Mouse (Mus musculus) MEL (cell line): ENCODE measurements around the gene Tob2. TPM values are rescaled to one million over a fixed set of nuclear protein-coding genes. Genes with fewer than 3 reads are reported as not detected.
A peak's percentile ranks its signal among the peaks of the same experiment; 100 is the strongest.

Source experiments
- DNase-seq: peaks from one replicate; pipeline ENCODE4 v3.0.0; 2011; ENCODE audit warnings: low read depth, low spot score
- H3K27ac ChIP-seq: 2 replicates; pipeline ENCODE4 v1.5.1; 2012; ENCODE audit warnings: low read depth, mild to moderate bottlenecking, control low read depth, low read length, moderate library complexity; ENCODE audit not compliant: control insufficient read depth
- H3K27me3 ChIP-seq, 2 experiments: fragments of 150-350 bp in 1 of 2; sonication (generic) in 1 of 2; 2 replicates each; pipeline ENCODE4 v1.6.1; 2012; ENCODE audit warnings: low read length in 2 of 2, mild to moderate bottlenecking in 2 of 2, improper control_type of control experiment in 1 of 2, moderate library complexity in 1 of 2; ENCODE audit not compliant: insufficient read depth in 2 of 2, control insufficient read depth in 1 of 2
- H3K36me3 ChIP-seq, 2 experiments: 2 replicates each; pipeline ENCODE4 v1.6.1; 2012 to 2014; ENCODE audit warnings: low read length in 2 of 2, improper control_type of control experiment in 1 of 2, inconsistent platforms in 1 of 2, mild to moderate bottlenecking in 1 of 2; ENCODE audit not compliant: insufficient read depth in 2 of 2, control insufficient read depth in 1 of 2
- H3K4me1 ChIP-seq, 2 experiments: fragments of 150-350 bp in 1 of 2; sonication (generic) in 1 of 2; 2 replicates each; pipeline ENCODE4 v1.6.1; 2012; ENCODE audit warnings: low read length in 2 of 2, improper control_type of control experiment in 1 of 2, mild to moderate bottlenecking in 1 of 2; ENCODE audit not compliant: insufficient read depth in 2 of 2, control insufficient read depth in 1 of 2
- H3K4me3 ChIP-seq, 2 experiments: fragments of 150-350 bp in 1 of 2; sonication (generic) in 1 of 2; 2 replicates each; pipeline ENCODE4 v1.5.1; 2012; ENCODE audit warnings: low read depth in 2 of 2, low read length in 2 of 2, mild to moderate bottlenecking in 2 of 2, moderate library complexity in 2 of 2, control low read depth in 1 of 2, improper control_type of control experiment in 1 of 2; ENCODE audit not compliant: control insufficient read depth in 1 of 2, insufficient read depth in 1 of 2
- H3K79me2 ChIP-seq: 2 replicates; pipeline ENCODE4 v1.6.1; 2012; ENCODE audit warnings: mild to moderate bottlenecking, low read length, moderate library complexity; ENCODE audit not compliant: control insufficient read depth, poor library complexity, insufficient read depth
- H3K9ac ChIP-seq: 2 replicates; pipeline ENCODE4 v1.6.1; 2012; ENCODE audit warnings: low read depth, mild to moderate bottlenecking, control low read depth, low read length, moderate library complexity; ENCODE audit not compliant: control insufficient read depth, poor library complexity, severe bottlenecking
- H3K9me3 ChIP-seq: fragments of 150-350 bp; sonication (generic); replicated peaks from 2 replicates; pipeline ENCODE4 v1.6.1; 2012; ENCODE audit warnings: mild to moderate bottlenecking, low read length, improper control_type of control experiment, moderate library complexity; ENCODE audit not compliant: insufficient read depth
- BHLHE40 ChIP-seq: IDR thresholded peaks from 2 replicates; pipeline ENCODE4 v1.6.1; 2012; ENCODE audit warnings: low read depth, mild to moderate bottlenecking, inconsistent platforms, low read length, improper control_type of control experiment, borderline replicate concordance
- CHD1 ChIP-seq: IDR thresholded peaks from 2 replicates; pipeline ENCODE4 v1.6.1; 2012; ENCODE audit warnings: low read depth, mild to moderate bottlenecking, inconsistent platforms, low read length, improper control_type of control experiment
- CTCF ChIP-seq, 3 experiments: IDR thresholded peaks in 2 of 3; conservative IDR thresholded peaks in 1 of 3; 2 replicates each; pipeline ENCODE4 v1.5.1; 2011 to 2012; ENCODE audit warnings: low read length in 3 of 3, low read depth in 2 of 3, mild to moderate bottlenecking in 2 of 3, improper control_type of control experiment in 1 of 3, inconsistent platforms in 1 of 3, mixed read lengths in 1 of 3, moderate library complexity in 1 of 3; ENCODE audit not compliant: control insufficient read depth in 1 of 3, insufficient read depth in 1 of 3, poor library complexity in 1 of 3, severe bottlenecking in 1 of 3
- E2F4 ChIP-seq: IDR thresholded peaks from 2 replicates; pipeline ENCODE4 v1.6.1; 2011; ENCODE audit warnings: low read depth, low read length, improper control_type of control experiment, borderline replicate concordance
- EP300 ChIP-seq, 2 experiments: IDR thresholded peaks; 2 replicates each; pipeline ENCODE4 v1.6.1; 2011; ENCODE audit warnings: improper control_type of control experiment in 2 of 2, low read length in 2 of 2, low read depth in 1 of 2, mild to moderate bottlenecking in 1 of 2
- GATA1 ChIP-seq: IDR thresholded peaks from 2 replicates; pipeline ENCODE4 v1.6.1; 2011; ENCODE audit warnings: low read depth, low read length, improper control_type of control experiment
- JUND ChIP-seq: IDR thresholded peaks from 2 replicates; pipeline ENCODE4 v1.6.1; 2011; ENCODE audit warnings: low read depth, mild to moderate bottlenecking, improper control_type of control experiment, low read length
- MAFK ChIP-seq: IDR thresholded peaks from 2 replicates; pipeline ENCODE4 v1.6.1; 2011; ENCODE audit warnings: low read depth, mild to moderate bottlenecking, low read length, improper control_type of control experiment, borderline replicate concordance
- MAX ChIP-seq: IDR thresholded peaks from 2 replicates; pipeline ENCODE4 v1.6.1; 2011; ENCODE audit warnings: low read length, improper control_type of control experiment
- MAZ ChIP-seq: IDR thresholded peaks from 2 replicates; pipeline ENCODE4 v1.6.1; 2012; ENCODE audit warnings: low read depth, mild to moderate bottlenecking, inconsistent platforms, low read length, improper control_type of control experiment
- MEF2A ChIP-seq: IDR thresholded peaks from 2 replicates; pipeline ENCODE4 v1.6.1; 2014; ENCODE audit warnings: low read depth, mild to moderate bottlenecking, inconsistent platforms, low read length, improper control_type of control experiment; ENCODE audit not compliant: poor library complexity, insufficient replicate concordance, severe bottlenecking; ENCODE audit errors: extremely low read depth
- MXI1 ChIP-seq: IDR thresholded peaks from 2 replicates; pipeline ENCODE4 v1.6.1; 2011; ENCODE audit warnings: mild to moderate bottlenecking, low read depth, low read length, improper control_type of control experiment
- MYB ChIP-seq: IDR thresholded peaks from 2 replicates; pipeline ENCODE4 v1.6.1; 2011; ENCODE audit warnings: mild to moderate bottlenecking, low read depth, low read length, improper control_type of control experiment
- MYC ChIP-seq: IDR thresholded peaks from 2 replicates; pipeline ENCODE4 v1.6.1; 2011; ENCODE audit warnings: low read depth, mild to moderate bottlenecking, low read length, improper control_type of control experiment, moderate library complexity
- NRF1 ChIP-seq: IDR thresholded peaks from 2 replicates; pipeline ENCODE4 v1.6.1; 2014; ENCODE audit warnings: low read depth, mild to moderate bottlenecking, inconsistent platforms, low read length, improper control_type of control experiment, moderate library complexity; ENCODE audit not compliant: poor library complexity, insufficient read depth, severe bottlenecking
- POLR2A ChIP-seq, 2 experiments: IDR thresholded peaks; 2 replicates each; pipeline ENCODE4 v1.6.1; 2011 to 2012; ENCODE audit warnings: low read length in 2 of 2, mild to moderate bottlenecking in 2 of 2, control low read depth in 1 of 2, improper control_type of control experiment in 1 of 2, low read depth in 1 of 2, moderate library complexity in 1 of 2; ENCODE audit not compliant: control insufficient read depth in 1 of 2, insufficient read depth in 1 of 2, poor library complexity in 1 of 2
- POLR2AphosphoS2 ChIP-seq: IDR thresholded peaks from 2 replicates; pipeline ENCODE4 v1.6.1; 2011; ENCODE audit warnings: low read length, improper control_type of control experiment
- RAD21 ChIP-seq: IDR thresholded peaks from 2 replicates; pipeline ENCODE4 v1.6.1; 2011; ENCODE audit warnings: mild to moderate bottlenecking, low read depth, low read length, improper control_type of control experiment
- RCOR1 ChIP-seq: IDR thresholded peaks from 2 replicates; pipeline ENCODE4 v1.6.1; 2012; ENCODE audit warnings: low read depth, mild to moderate bottlenecking, inconsistent platforms, low read length, improper control_type of control experiment
- SIN3A ChIP-seq: IDR thresholded peaks from 2 replicates; pipeline ENCODE4 v1.6.1; 2012; ENCODE audit warnings: low read length, improper control_type of control experiment, inconsistent platforms
- SMC3 ChIP-seq: IDR thresholded peaks from 2 replicates; pipeline ENCODE4 v1.6.1; 2011; ENCODE audit warnings: low read depth, low read length, improper control_type of control experiment
- TAL1 ChIP-seq: IDR thresholded peaks from 2 replicates; pipeline ENCODE4 v1.6.1; 2012; ENCODE audit warnings: mild to moderate bottlenecking, inconsistent platforms, low read length, moderate library complexity, mixed read lengths
- TBP ChIP-seq: IDR thresholded peaks from 2 replicates; pipeline ENCODE4 v1.8.0; 2011; ENCODE audit warnings: low read depth, low read length, improper control_type of control experiment
- TCF12 ChIP-seq: IDR thresholded peaks from 2 replicates; pipeline ENCODE4 v1.6.1; 2014; ENCODE audit warnings: low read depth, mild to moderate bottlenecking, inconsistent platforms, low read length, improper control_type of control experiment, moderate library complexity
- UBTF ChIP-seq: IDR thresholded peaks from 2 replicates; pipeline ENCODE4 v1.6.1; 2012; ENCODE audit warnings: low read depth, mild to moderate bottlenecking, inconsistent platforms, low read length, improper control_type of control experiment, moderate library complexity, borderline replicate concordance; ENCODE audit not compliant: insufficient read depth
- USF1 ChIP-seq: IDR thresholded peaks from 2 replicates; pipeline ENCODE4 v1.6.1; 2014; ENCODE audit warnings: low read depth, mild to moderate bottlenecking, inconsistent platforms, low read length, improper control_type of control experiment, moderate library complexity
- USF2 ChIP-seq, 2 experiments: IDR thresholded peaks; 2 replicates each; pipeline ENCODE4 v1.6.1; 2011 to 2012; ENCODE audit warnings: improper control_type of control experiment in 2 of 2, low read length in 2 of 2, borderline replicate concordance in 1 of 2, inconsistent platforms in 1 of 2, low read depth in 1 of 2, mild to moderate bottlenecking in 1 of 2; ENCODE audit not compliant: insufficient read depth in 1 of 2
- ZC3H11A ChIP-seq: IDR thresholded peaks from 2 replicates; pipeline ENCODE4 v1.6.1; 2012; ENCODE audit warnings: low read depth, mild to moderate bottlenecking, inconsistent platforms, low read length, improper control_type of control experiment
- ZKSCAN1 ChIP-seq: IDR thresholded peaks from 2 replicates; pipeline ENCODE4 v1.6.1; 2012; ENCODE audit warnings: low read depth, mild to moderate bottlenecking, inconsistent platforms, low read length, improper control_type of control experiment, moderate library complexity
- ZMIZ1 ChIP-seq: IDR thresholded peaks from 2 replicates; pipeline ENCODE4 v1.6.1; 2012; ENCODE audit warnings: low read depth, mild to moderate bottlenecking, inconsistent platforms, low read length, improper control_type of control experiment, moderate library complexity
- ZNF384 ChIP-seq: IDR thresholded peaks from 2 replicates; pipeline ENCODE4 v1.6.1; 2012; ENCODE audit warnings: low read depth, mild to moderate bottlenecking, inconsistent platforms, low read length, improper control_type of control experiment
- polyA plus RNA-seq, 2 experiments: library from polyadenylated mRNA; stranded (reverse) in 1 of 2; unstranded in 1 of 2; fragments of >175 nt in 1 of 2; fragments of >200 nt in 1 of 2; gene quantifications; 2 replicates each; pipeline versions ENCODE4 v1.2.1 to v1.2.4; 2012; ENCODE audit warnings: low replicate concordance in 2 of 2, low read depth in 1 of 2; ENCODE audit not compliant: insufficient read length in 2 of 2, insufficient read depth in 1 of 2, missing spikeins in 1 of 2
- total RNA-seq: library from RNA; depleted of rRNA; stranded (reverse); fragments of 300-350 nt; gene quantifications from 2 replicates; pipeline ENCODE4 v1.2.3, GENCODE M21; 2012

Tob2 gene
- total and polyA plus RNA-seq, 3 experiments, result 20.7 to 23.5 TPM; not detected in 1

GRCm38 (mm10) chr15:81869985-81870384 lies 11.4 kb upstream of the Tob2 start:
- peaks cover 5 to 17% of the 10 kb centered on the region in 2 experiments for H3K4me1 ChIP-seq
- no peak overlapping the region for H3K4me3 ChIP-seq

GRCm38 (mm10) chr15:81864238-81864637 lies 5.6 kb upstream of the Tob2 start:
- peak overlapping the region; percentile 8 for H3K9ac ChIP-seq
- peak; percentile 91 for DNase-seq
- peak overlapping the region; percentile 70 for H3K27ac ChIP-seq
- H3K9me3 ChIP-seq, result no peaks in the 10 kb centered on the region
- peaks cover 18 to 19% of the 10 kb centered on the region in 2 experiments for H3K4me1 ChIP-seq
- peaks cover 7% of the 10 kb centered on the region for H3K79me2 ChIP-seq
- peaks cover 14 to 28% of the 10 kb centered on the region in 2 experiments for H3K36me3 ChIP-seq
- H3K27me3 ChIP-seq, result no peaks in the 10 kb centered on the region
- H3K4me3 ChIP-seq, result peak overlapping the region in 1 of 2 experiments; percentile 8; a peak in 1 of 4 replicates
- 0 out of 2 replicates have a peak, but pooled peaks have one; percentile 21 for TF ChIP-seq NRF1
- TF ChIP-seq USF2 (IDR thresholded peaks at IDR 0.05; ENCODE audit: borderline replicate concordance in 1 of 2, insufficient read depth in 1 of 2, low read depth in 1 of 2, low read length in 2 of 2), result no peak
- 0 out of 2 replicates have a peak, but pooled peaks have one; percentile 38 for TF ChIP-seq CHD1
- TF ChIP-seq POLR2A (IDR thresholded peaks at IDR 0.05; ENCODE audit: control insufficient read depth in 1 of 2, insufficient read depth in 1 of 2, low read depth in 1 of 2, low read length in 2 of 2, poor library complexity in 1 of 2), result no peak
- peak; percentile 57; the same call in 1 of the 2 replicates for TF ChIP-seq MYC
- TF ChIP-seq ZC3H11A, result no peak
- peak; percentile 75 to 81 for TF ChIP-seq EP300 (IDR thresholded peaks at IDR 0.05; ENCODE audit: low read depth in 1 of 2, low read length in 2 of 2)
- TF ChIP-seq MXI1, result peak; percentile 85
- TF ChIP-seq TBP, result 0 out of 2 replicates have a peak, but pooled peaks have one; percentile 42
- no peak for TF ChIP-seq RAD21
- TF ChIP-seq ZMIZ1, result 0 out of 2 replicates have a peak, but pooled peaks have one; percentile 36
- no peak for TF ChIP-seq E2F4
- no peak for TF ChIP-seq MAZ
- TF ChIP-seq MAX, result no peak
- TF ChIP-seq USF1, result peak; percentile 41; the same call in 1 of the 2 replicates
- no peak for TF ChIP-seq UBTF
- TF ChIP-seq MAFK, result no peak
- TF ChIP-seq TCF12, result peak; percentile 94
- peak; percentile 33 for TF ChIP-seq TAL1
- TF ChIP-seq POLR2AphosphoS2, result peak; percentile 69; the same call in 1 of the 2 replicates
- no peak for TF ChIP-seq SMC3
- no peak for TF ChIP-seq MYB
- TF ChIP-seq ZNF384, result peak; percentile 24; the same call in 1 of the 2 replicates
- TF ChIP-seq RCOR1, result peak; percentile 35

More at GRCm38 (mm10) chr15:81869985-81870384, 11.4 kb upstream of the Tob2 start:
- peak; percentile 73 for DNase-seq
- no peaks in the 10 kb centered on the region for H3K27me3 ChIP-seq
- H3K27ac ChIP-seq, result peak overlapping the region; percentile 32; the same call in 1 of the 2 replicates
- H3K9ac ChIP-seq, result no peak overlapping the region
- H3K79me2 ChIP-seq, result peaks cover 45% of the 10 kb centered on the region
- H3K9me3 ChIP-seq, result no peaks in the 10 kb centered on the region
- TF ChIP-seq JUND (no peak), SIN3A (no peak), POLR2A (IDR thresholded peaks at IDR 0.05; ENCODE audit: control insufficient read depth in 1 of 2, insufficient read depth in 1 of 2, low read depth in 1 of 2, low read length in 2 of 2, poor library complexity in 1 of 2) (peak in 1 of 2 experiments; percentile 31; a peak in 1 of 4 replicates), CHD1 (no peak), EP300 (IDR thresholded peaks at IDR 0.05; ENCODE audit: low read depth in 1 of 2, low read length in 2 of 2) (peak in 1 of 2 experiments; percentile 73; a peak in 2 of 4 replicates), E2F4 (no peak), BHLHE40 (no peak), GATA1 (0 out of 2 replicates have a peak, but pooled peaks have one; percentile 32), MEF2A (no peak), MYB (peak; percentile 27; the same call in 1 of the 2 replicates), MYC (no peak), CTCF (IDR thresholded peaks at IDR 0.05 in 2 of 3, conservative IDR thresholded peaks at IDR 0.05 in 1 of 3; ENCODE audit: control insufficient read depth in 1 of 3, insufficient read depth in 1 of 3, low read depth in 2 of 3, low read length in 3 of 3, poor library complexity in 1 of 3, severe bottlenecking in 1 of 3) (no peak), ZKSCAN1 (no peak), UBTF (no peak), MAFK (no peak)
- peaks cover 19 to 34% of the 10 kb centered on the region in 2 experiments for H3K36me3 ChIP-seq
